Mouse (Mus musculus): ENCODE measurements at regions not wholly inside any gene's neighbourhood (a gene's known extent, or its start where the extent isn't known, plus 50 kb on each side); places are given as distances from the start of the nearest gene placed in this dataset.
A peak's percentile ranks its signal among the peaks of the same experiment; 100 is the strongest.
"Not testable (repeated sequence)": the region's sequence is repeated elsewhere in the genome, so short reads cannot be mapped to it uniquely, and the experiment has no call there.

DNA sequence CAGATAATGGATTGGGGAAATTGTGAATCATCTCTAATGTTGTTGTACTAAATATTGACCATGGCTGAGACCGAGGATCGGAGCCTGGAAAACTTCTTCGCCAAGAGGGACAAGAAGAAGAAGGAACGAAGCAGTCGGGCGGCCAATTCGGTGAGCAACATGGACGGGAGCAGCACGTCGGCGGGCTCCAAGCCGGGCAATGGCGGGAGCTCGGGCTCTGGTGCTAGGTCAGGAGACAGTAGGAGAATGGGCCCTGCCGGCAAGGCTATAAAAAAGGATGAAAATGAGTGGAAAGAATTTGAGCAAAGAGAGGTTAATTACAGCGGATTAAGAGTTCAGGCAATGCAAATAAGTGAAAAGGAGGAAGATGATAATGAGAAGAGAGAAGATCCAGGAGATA is 55.0 kb upstream of the Zfp990 start:
- H3K4me2 ChIP-seq (replicated peaks); H3K27me3 ChIP-seq; H3K4me3 ChIP-seq (replicated peaks); H3K27ac ChIP-seq; ATAC-seq; H3K36me3 ChIP-seq; H3K9ac ChIP-seq (replicated peaks); H3K9me3 ChIP-seq; H3K4me1 ChIP-seq (replicated peaks): not testable (repeated sequence)
- 90% methylated on average over 16 of the region's 16 CpGs for WGBS

DNA sequence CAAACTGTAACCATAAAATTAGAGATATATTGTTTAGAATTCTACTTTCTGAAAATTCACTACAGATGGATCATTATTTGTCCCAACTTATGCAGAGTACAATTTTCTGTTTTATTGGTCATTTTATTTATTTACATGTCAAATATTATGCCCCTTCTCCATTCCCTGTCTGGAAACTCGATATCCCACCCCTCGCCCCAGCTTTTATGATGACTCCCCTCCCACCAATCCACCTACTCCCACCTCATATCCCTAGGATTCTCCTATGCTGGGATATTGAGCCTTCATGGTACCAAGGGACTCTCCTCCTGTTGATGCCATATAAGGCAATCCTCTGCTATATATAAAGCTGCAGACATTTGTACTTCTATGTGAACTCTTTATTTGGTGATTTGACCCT is 62.0 kb upstream of the Zfp990 start:
- ATAC-seq = no peak
- no peaks in the 10 kb centered on the region for H3K27me3 ChIP-seq
- no peaks in the 10 kb centered on the region for H3K4me1 ChIP-seq (replicated peaks)
- no peaks in the 10 kb centered on the region for H3K36me3 ChIP-seq
- WGBS = 68% methylated on average over 2 of the region's 2 CpGs
- no peak overlapping the region for H3K4me2 ChIP-seq (replicated peaks)
- H3K4me3 ChIP-seq (replicated peaks) = no peak overlapping the region
- peaks cover 24% of the 10 kb centered on the region for H3K9me3 ChIP-seq
- H3K27ac ChIP-seq = no peak overlapping the region
- no peak overlapping the region for H3K9ac ChIP-seq (replicated peaks)

DNA sequence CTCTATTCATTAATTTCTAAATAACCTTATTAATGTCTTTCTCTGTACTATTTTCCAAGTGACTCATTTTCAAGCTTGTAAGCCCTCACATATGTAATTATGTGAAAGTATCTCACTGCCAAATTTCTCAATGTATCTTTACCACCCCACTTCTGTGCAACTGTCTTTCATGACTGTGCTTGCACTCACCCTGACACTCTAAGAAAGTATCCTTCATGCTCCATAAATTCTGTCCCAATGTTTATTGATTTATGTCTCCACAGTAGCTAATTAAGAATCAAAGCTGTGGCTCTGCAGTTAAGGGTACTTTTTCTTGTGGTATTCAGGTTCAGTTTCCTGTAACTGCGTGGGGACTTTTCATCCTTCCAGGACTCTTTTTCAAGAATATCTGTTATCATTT is 73.8 kb upstream of the Zfp990 start:
- H3K27ac ChIP-seq; H3K27me3 ChIP-seq; H3K36me3 ChIP-seq; ATAC-seq; H3K9ac ChIP-seq (replicated peaks); H3K4me2 ChIP-seq (replicated peaks); H3K4me1 ChIP-seq (replicated peaks); H3K4me3 ChIP-seq (replicated peaks): not testable (repeated sequence)
- WGBS = 83% methylated on average over 1 of the region's 1 CpGs
- H3K9me3 ChIP-seq = peaks cover 45% of the 10 kb centered on the region

DNA sequence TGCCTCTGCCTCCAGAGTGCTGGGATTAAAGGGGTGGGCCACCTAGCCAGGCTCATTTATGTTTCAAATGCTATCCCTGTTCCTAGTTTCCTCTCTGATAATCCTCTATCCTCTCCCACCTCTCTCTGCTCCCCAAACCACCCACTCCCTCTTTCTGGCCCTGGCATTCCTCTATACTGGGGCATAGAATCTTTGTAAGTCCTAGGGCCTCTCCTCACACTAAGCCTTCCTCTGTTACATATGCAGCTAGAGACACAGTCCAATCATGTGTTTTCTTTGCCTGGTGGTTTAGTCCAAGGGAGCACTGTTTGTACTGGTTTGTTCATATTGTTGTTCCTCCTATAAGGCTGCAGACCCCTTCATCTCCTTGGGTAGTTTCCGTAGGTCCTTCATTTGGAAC is 76.0 kb upstream of the Zfp990 start:
- whole genome bisulfite sequencing = 86% methylated on average over 1 of the region's 1 CpGs
- ATAC-seq = peak; percentile 49; the same call in 1 of the 2 replicates
- no peak overlapping the region for H3K4me3 ChIP-seq (replicated peaks)
- H3K4me2 ChIP-seq (replicated peaks) = no peak overlapping the region
- H3K27ac ChIP-seq = no peak overlapping the region
- no peak overlapping the region for H3K9ac ChIP-seq (replicated peaks)
- H3K27me3 ChIP-seq = no peaks in the 10 kb centered on the region
- no peaks in the 10 kb centered on the region for H3K4me1 ChIP-seq (replicated peaks)
- peaks cover 46% of the 10 kb centered on the region for H3K9me3 ChIP-seq
- no peaks in the 10 kb centered on the region for H3K36me3 ChIP-seq

DNA sequence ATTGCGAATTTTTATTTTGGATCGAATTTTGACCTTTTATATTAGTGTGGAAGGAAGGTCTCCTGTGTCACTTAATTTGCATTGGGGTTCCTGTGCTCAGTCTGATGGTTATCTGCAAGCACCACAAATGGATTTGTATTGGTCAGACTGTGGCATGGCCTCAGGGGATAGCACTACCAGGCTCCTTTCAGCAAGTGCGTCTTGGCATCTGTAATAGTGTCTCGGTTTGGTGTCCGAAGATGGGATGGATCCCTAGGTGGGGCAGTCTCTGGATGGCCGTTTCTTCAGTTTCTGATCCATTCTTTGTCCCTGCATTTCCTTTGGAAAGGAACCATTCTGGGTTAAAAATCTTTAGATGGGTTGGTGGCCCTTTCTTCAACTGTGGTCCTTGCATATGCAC is 76.5 kb upstream of the Zfp990 start:
- H3K9me3 ChIP-seq = peaks cover 46% of the 10 kb centered on the region
- WGBS = 72% methylated on average over 6 of the region's 6 CpGs
- ATAC-seq = no peak

DNA sequence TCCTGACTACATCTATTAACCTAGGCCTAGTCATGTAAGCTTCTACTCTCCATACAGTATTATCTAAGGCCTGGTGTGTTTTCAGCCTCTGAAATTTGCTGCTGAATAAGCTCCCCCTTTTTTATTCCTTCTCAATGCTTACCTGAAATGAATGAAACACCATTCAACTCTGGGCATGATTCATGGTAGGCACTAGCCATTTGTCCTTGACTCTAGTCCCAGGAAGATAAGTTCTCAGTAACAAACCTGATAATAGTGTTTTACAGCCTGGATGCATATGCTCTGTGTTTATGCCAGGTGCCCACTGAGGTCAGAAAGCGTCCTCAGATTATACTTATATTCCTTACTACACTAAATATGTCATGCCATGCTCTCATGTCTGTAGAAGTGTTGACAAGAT is 77.3 kb upstream of the Zfp990 start:
- not testable (repeated sequence) for H3K27me3 ChIP-seq; H3K36me3 ChIP-seq; H3K9ac ChIP-seq (replicated peaks); ATAC-seq; H3K4me2 ChIP-seq (replicated peaks); H3K4me3 ChIP-seq (replicated peaks); H3K27ac ChIP-seq; H3K4me1 ChIP-seq (replicated peaks)
- WGBS = 40% methylated on average over 1 of the region's 1 CpGs
- H3K9me3 ChIP-seq = peaks cover 46% of the 10 kb centered on the region

More for the DNA sequence above, 76.5 kb upstream of the Zfp990 start:
- Histone ChIP-seq H3K27me3 (no peaks in the 10 kb centered on the region), H3K4me1 (replicated peaks) (no peaks in the 10 kb centered on the region), H3K4me3 (replicated peaks) (no peak overlapping the region), H3K4me2 (replicated peaks) (no peak overlapping the region), H3K27ac (no peak overlapping the region), H3K9ac (replicated peaks) (no peak overlapping the region), H3K36me3 (no peaks in the 10 kb centered on the region)

DNA sequence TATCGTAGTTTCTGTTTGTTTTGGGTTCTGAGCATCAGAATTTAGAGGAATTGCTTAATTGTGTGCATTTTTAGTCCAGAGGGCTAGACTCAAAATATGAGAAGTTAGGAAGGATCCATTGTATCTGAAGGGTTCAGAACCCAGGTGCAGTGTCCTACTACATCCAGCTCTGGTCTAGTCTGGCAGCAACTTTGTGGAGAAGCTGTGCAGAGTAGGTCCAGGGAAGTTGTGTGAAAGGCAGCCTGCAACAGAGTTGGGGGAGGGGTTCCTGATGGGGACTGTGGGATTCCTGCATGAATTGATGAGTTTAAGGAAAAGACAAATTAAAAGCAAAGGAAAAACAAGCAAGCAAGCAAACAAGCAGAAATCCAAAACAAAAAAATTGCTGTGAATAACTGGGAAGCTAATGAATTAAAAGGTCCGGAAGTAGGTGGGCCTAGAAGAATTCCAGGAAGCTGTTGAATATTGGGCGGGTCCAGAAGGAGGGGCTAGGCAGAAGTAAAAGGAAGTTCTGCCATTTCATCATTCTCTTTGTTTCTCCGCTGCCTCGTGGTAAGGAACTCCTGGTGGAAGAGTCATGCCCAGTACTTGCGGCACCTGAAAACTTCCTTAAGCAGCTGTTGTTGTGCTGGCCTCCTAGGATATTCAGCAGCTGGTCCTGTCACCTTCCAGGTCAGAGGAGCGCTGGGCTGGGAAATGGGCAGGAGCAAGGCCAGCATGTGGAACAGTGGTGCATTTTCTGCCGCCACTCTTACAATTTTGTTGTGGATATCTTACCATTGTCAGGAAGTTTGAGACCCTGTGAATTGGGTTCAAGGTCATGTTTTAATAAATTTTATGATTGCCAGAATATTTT is 78.4 kb upstream of the Zfp990 start:
- WGBS = 71% methylated on average over 8 of the region's 8 CpGs
- H3K4me3 ChIP-seq (replicated peaks) = no peak overlapping the region
- no peaks in the 10 kb centered on the region for H3K4me1 ChIP-seq (replicated peaks)
- peaks cover 40% of the 10 kb centered on the region for H3K9me3 ChIP-seq
- ATAC-seq = no peak
- no peak overlapping the region for H3K4me2 ChIP-seq (replicated peaks)
- H3K9ac ChIP-seq (replicated peaks) = no peak overlapping the region
- no peak overlapping the region for H3K27ac ChIP-seq
- no peaks in the 10 kb centered on the region for H3K36me3 ChIP-seq
- no peaks in the 10 kb centered on the region for H3K27me3 ChIP-seq

DNA sequence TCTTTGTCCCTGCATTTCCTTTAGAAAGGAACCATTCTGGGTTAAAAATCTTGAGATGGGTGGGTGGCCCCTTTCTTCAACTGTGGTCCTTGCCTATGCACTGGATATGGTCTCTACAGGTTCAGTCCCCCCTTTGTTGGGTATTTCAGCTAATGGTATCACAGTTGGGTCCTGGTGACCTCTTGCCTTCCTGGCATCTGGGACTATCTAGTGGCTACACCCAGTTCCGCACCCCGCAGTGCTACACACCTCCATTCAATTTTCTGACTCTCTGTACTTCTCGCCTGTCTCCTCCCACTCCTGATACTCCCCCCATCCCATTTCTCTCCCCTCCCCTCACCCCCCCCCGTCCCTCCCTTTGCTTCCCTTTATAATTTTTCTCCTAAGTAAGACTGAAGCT is 92.7 kb upstream of the Zfp990 start:
- not testable (repeated sequence) for H3K27me3 ChIP-seq; H3K4me3 ChIP-seq (replicated peaks); ATAC-seq; H3K4me2 ChIP-seq (replicated peaks); H3K36me3 ChIP-seq; H3K27ac ChIP-seq; H3K4me1 ChIP-seq (replicated peaks); H3K9me3 ChIP-seq; H3K9ac ChIP-seq (replicated peaks)
- 53% methylated on average over 4 of the region's 4 CpGs for WGBS

DNA sequence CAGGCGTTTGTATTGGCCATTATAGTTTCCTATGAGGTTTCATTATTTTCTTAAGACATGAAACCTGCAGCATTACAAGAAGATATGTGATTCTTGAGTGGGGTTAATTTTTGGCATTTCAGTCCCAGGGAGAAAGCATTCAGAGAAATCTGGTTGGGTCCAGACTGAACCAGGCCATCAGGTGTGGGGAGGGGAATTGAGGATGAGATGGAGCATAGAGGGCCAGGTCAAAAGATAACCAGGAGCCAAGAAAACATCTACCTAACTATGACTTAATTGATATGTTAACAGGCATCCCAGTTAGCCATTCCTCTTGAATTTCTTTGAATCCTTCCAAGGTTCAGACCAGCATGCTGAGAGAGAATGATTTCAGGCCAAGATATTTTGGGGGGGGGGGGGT is 96.2 kb upstream of the Tnfrsf8 start:
- Histone ChIP-seq H3K9ac (replicated peaks) (no peak overlapping the region), H3K27ac (no peak overlapping the region), H3K36me3 (no peaks in the 10 kb centered on the region), H3K4me2 (replicated peaks) (no peak overlapping the region), H3K4me1 (replicated peaks) (no peaks in the 10 kb centered on the region), H3K27me3 (no peaks in the 10 kb centered on the region), H3K4me3 (replicated peaks) (no peak overlapping the region), H3K9me3 (peaks cover 9% of the 10 kb centered on the region)
- no peak for ATAC-seq
- WGBS = 56% methylated on average over 1 of the region's 1 CpGs

DNA sequence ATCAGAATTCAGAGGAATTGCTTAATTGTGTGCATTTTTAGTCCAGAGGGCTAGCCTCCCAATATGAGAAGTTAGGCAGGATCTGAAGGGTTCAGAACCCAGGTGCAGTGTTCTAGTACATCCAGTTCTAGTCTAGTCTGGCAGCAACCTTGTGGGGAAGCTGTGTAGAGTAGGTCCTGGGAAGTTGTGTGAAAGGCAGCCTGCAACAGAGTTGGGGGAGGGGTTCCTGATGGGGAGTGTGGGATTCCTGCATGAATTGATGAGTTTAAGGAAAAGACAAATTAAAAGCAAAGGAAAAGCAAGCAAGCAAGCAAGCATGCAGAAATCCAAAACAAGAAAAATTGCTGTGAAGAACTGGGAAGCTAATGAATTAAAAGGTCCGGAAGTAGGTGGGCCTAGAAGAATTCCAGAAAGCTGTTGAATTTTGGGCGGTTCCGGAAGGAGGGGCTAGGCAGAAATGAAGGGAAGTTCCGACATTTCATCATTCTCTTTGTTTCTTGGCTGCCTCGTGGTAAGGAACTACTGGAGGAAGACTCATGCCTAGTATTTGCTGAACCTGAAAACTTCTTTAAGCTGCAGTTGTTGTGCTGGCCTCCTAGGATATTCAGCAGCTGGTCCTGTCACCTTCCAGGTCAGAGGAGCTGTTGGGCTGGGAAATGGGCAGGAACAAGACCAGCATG is 95.0 kb upstream of the Tnfrsf8 start:
- no peak overlapping the region for H3K27ac ChIP-seq
- no peaks in the 10 kb centered on the region for H3K27me3 ChIP-seq
- H3K9me3 ChIP-seq = peaks cover 9% of the 10 kb centered on the region
- H3K9ac ChIP-seq (replicated peaks) = no peak overlapping the region
- no peaks in the 10 kb centered on the region for H3K36me3 ChIP-seq
- ATAC-seq = no peak
- WGBS = 71% methylated on average over 5 of the region's 5 CpGs
- H3K4me3 ChIP-seq (replicated peaks) = no peak overlapping the region
- no peaks in the 10 kb centered on the region for H3K4me1 ChIP-seq (replicated peaks)
- no peak overlapping the region for H3K4me2 ChIP-seq (replicated peaks)

DNA sequence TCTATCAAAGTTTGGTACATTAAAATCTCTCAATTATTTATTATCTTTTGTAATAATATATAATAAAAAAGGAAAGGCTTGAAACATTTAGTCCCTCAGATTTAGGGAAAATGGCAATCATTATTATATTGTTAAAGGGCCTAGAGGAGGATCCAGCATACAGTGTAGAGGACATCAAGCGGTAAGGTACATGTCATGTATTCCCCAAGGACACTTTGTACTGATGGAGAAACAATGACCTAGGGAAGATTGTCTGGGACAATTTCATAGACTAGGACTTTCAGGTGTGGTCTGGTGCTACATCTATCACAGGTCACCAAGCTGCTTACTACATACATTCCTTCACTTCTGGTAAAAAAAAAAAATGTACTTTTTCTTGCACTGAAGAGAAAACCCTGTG is 91.1 kb upstream of the Tnfrsf8 start:
- H3K27me3 ChIP-seq; H3K9me3 ChIP-seq; H3K36me3 ChIP-seq; H3K27ac ChIP-seq; H3K4me3 ChIP-seq (replicated peaks); H3K4me2 ChIP-seq (replicated peaks); H3K9ac ChIP-seq (replicated peaks); H3K4me1 ChIP-seq (replicated peaks); ATAC-seq: not testable (repeated sequence)
- 49% methylated on average over 1 of the region's 1 CpGs for WGBS

DNA sequence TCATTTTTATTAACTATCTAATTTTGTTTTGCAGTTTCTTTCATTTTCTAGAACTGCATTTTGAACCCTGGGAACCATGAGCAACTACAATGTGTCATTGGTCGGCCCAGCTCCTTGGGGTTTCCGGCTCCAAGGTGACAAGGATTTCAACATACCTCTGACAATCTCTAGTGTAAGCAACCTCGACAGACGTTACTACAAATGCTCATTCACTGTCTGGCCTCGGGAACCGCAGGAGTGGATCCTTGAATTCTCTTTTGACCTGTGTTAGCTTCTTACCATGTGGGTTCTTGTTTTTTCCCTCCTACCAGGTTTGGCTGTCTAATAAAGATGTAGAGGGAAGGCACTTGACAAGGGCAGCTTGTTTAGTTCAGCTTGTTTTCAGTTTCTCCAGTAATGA is 89.3 kb upstream of the Tnfrsf8 start:
- not testable (repeated sequence) for H3K9ac ChIP-seq (replicated peaks); H3K9me3 ChIP-seq; ATAC-seq; H3K36me3 ChIP-seq; H3K4me2 ChIP-seq (replicated peaks); H3K27me3 ChIP-seq; H3K4me3 ChIP-seq (replicated peaks); H3K27ac ChIP-seq; H3K4me1 ChIP-seq (replicated peaks)
- 78% methylated on average over 6 of the region's 6 CpGs for WGBS
